Mouse (Mus musculus): Measurements from ENCODE around the gene Limk1.

DNA sequence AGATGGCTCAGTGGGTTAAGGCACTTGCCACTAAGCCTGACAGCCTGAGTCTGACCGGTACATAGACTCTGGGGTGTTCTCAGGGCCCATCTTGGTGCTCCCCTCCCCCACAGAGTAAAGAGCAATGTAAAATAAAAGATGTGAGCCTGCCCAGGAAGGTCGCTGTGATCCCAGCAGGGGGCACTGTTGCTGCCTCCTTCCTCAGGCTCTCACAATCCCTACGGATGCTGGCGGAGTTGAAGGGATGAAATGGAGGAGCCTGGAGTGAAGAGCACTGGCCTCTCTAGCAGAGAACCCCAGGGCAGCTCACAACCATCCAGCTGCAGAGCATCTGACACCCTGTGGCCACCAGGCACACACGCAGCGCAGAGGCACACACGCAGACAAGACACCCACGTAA lies 19.9 kb downstream of the Limk1 start:
- TF ChIP-seq CTCF (conservative IDR thresholded peaks at IDR 0.05; ENCODE audit: low read length): peak; percentile 71
- no peak for TF ChIP-seq POU5F1 (IDR thresholded peaks at IDR 0.05; ENCODE audit: borderline replicate concordance, low read length)

Data from E14TG2a.4 (cell line).